Comparison of ENCODE assay signal across 20 mouse cellular contexts in the genomic region with DNA sequence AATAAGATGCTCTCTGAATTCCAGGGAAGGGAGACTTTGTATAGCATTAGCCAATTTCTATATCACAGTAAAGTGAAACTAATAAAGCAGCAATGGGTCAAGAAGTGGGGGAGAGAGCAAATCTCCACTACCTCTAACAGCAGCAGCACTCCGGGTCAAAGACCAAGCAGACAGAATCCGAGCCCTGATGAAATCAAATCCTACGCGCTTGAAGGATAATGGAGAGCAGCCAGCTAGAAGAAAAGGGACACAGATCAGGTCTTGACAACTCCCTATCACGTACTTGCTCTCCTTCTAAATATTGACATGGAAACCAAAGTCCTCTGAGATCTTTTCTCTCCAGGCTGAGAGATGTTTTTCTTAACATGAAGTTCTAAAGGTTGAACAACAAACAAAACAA.
A peak's percentile ranks its signal among the peaks of the same experiment; 100 is the strongest.
DNase-seq lines count a peak whose midpoint lies in the region; ATAC-seq and TF ChIP-seq lines count a peak whose summit lies in the region.
"Had no signal": no experiment of that assay in that cellular context is flagged by ENCODE, and none has a peak within 500 bp of the region (broad histone marks: within the 10 kb centered on the region; RNA-seq: fewer than 3 reads in every experiment).

No protein-coding gene starts in this region.

- no peak overlapping the region for H3K4me2 ChIP-seq in heart, embryonic 11.5 days
- no peak overlapping the region for H3K4me2 ChIP-seq in kidney, postnatal 0 days (ENCODE audit: low read length)
- H3K4me2 ChIP-seq: hindbrain, embryonic 12.5 days; liver, embryonic 12.5 days had no signal

- no peak overlapping the region for H3K4me3 ChIP-seq in heart, embryonic 10.5 days
- H3K4me3 ChIP-seq in heart, embryonic 11.5 days (ENCODE audit: low read depth, low read length): no peak overlapping the region
- no peak overlapping the region for H3K4me3 ChIP-seq in kidney, postnatal 0 days (replicated peaks; ENCODE audit: low read depth, low read length)
- H3K4me3 ChIP-seq: hindbrain, embryonic 12.5 days; limb, embryonic 10.5 days; liver, embryonic 12.5 days; midbrain, embryonic 10.5 days had no signal

- H3K27ac ChIP-seq in heart, embryonic 10.5 days: peak overlapping the region; percentile 59; the same call in 1 of the 2 replicates
- H3K27ac ChIP-seq in heart, embryonic 11.5 days (ENCODE audit: low read depth, low read length): no peak overlapping the region
- H3K27ac ChIP-seq in kidney, postnatal 0 days: no peak overlapping the region
- H3K27ac ChIP-seq: hindbrain, embryonic 12.5 days; limb, embryonic 10.5 days; liver, embryonic 12.5 days; midbrain, embryonic 10.5 days; stomach, postnatal 0 days had no signal

- no peaks in the 10 kb centered on the region for H3K9me3 ChIP-seq in heart, embryonic 10.5 days
- no peaks in the 10 kb centered on the region for H3K9me3 ChIP-seq in heart, embryonic 11.5 days (replicated peaks; ENCODE audit: control insufficient read depth, low read length)
- H3K9me3 ChIP-seq in kidney, postnatal 0 days (replicated peaks; ENCODE audit: low read length): no peaks in the 10 kb centered on the region
- H3K9me3 ChIP-seq: hindbrain, embryonic 12.5 days; limb, embryonic 10.5 days; liver, embryonic 12.5 days; midbrain, embryonic 10.5 days had no signal

- WGBS in heart, embryonic 10.5 days: 25% methylated on average over 5 of the region's 5 CpGs
- 21% methylated on average over 5 of the region's 5 CpGs for WGBS in heart, embryonic 11.5 days (ENCODE audit: insufficient replicate concordance)
- whole genome bisulfite sequencing in kidney, postnatal 0 days: 30% methylated on average over 5 of the region's 5 CpGs

- H3K4me1 ChIP-seq in heart, embryonic 10.5 days: peaks cover 34% of the 10 kb centered on the region
- peaks cover 14% of the 10 kb centered on the region; the same call in 1 of the 2 replicates for H3K4me1 ChIP-seq in heart, embryonic 11.5 days (ENCODE audit: control insufficient read depth, insufficient read depth, low read length)
- H3K4me1 ChIP-seq in kidney, postnatal 0 days (replicated peaks; ENCODE audit: insufficient read depth, low read length): 0 out of 2 replicates have a peak, but pooled peaks cover 6% of the 10 kb centered on the region
- H3K4me1 ChIP-seq: liver, embryonic 12.5 days had no signal

- H3K9ac ChIP-seq in heart, embryonic 11.5 days (ENCODE audit: low read depth, low read length): no peak overlapping the region
- H3K9ac ChIP-seq in kidney, postnatal 0 days (ENCODE audit: low read depth, low read length): no peak overlapping the region
- H3K9ac ChIP-seq: hindbrain, embryonic 12.5 days; liver, embryonic 12.5 days had no signal

- ATAC-seq in heart, embryonic 11.5 days (replicated peaks; ENCODE audit: insufficient number of reproducible peaks, low FRiP score, low TSS enrichment): no peak
- ATAC-seq in kidney, postnatal 0 days (replicated peaks; ENCODE audit: low FRiP score, low read depth): no peak
- ATAC-seq: liver, embryonic 12.5 days had no signal

- DNase-seq in embryo, embryonic 10.5 days (ENCODE audit: low spot score): peak; percentile 29
- DNase-seq in embryo, embryonic 9.5 days (ENCODE audit: extremely low spot score): no peak
- no peak for DNase-seq in heart, embryonic 10.5 days (ENCODE audit: low spot score)
- DNase-seq in kidney, postnatal 0 days (ENCODE audit: low spot score): peak; percentile 18
- DNase-seq in kidney, adult 8-10 months: no peak
- peak; percentile 71 for DNase-seq in gonadal fat pad, adult 2 months (ENCODE audit: low read depth)
- DNase-seq: cerebellum, adult 9-10 months; gastrocnemius, postnatal 14 days; kidney, adult 18-20 months; kidney, postnatal 36 days; lung, adult 2 months; lung, postnatal 4 days; right cerebral cortex, postnatal 4 days had no signal

- no peaks in the 10 kb centered on the region for H3K36me3 ChIP-seq in heart, embryonic 10.5 days
- H3K36me3 ChIP-seq in heart, embryonic 11.5 days (ENCODE audit: control insufficient read depth, insufficient read depth, low read length): no peaks in the 10 kb centered on the region
- H3K36me3 ChIP-seq in kidney, postnatal 0 days (ENCODE audit: insufficient read depth, low read length): no peaks in the 10 kb centered on the region
- H3K36me3 ChIP-seq: hindbrain, embryonic 12.5 days; limb, embryonic 10.5 days; liver, embryonic 12.5 days; midbrain, embryonic 10.5 days had no signal

- TF ChIP-seq CTCF in kidney, postnatal 0 days (IDR thresholded peaks at IDR 0.05; ENCODE audit: low read depth): no peak

- no peaks in the 10 kb centered on the region for H3K27me3 ChIP-seq in heart, embryonic 10.5 days (ENCODE audit: insufficient read depth, poor library complexity, severe bottlenecking)
- H3K27me3 ChIP-seq in heart, embryonic 11.5 days (ENCODE audit: control insufficient read depth, insufficient read depth, low read length): no peaks in the 10 kb centered on the region
- no peaks in the 10 kb centered on the region for H3K27me3 ChIP-seq in kidney, postnatal 0 days (ENCODE audit: insufficient read depth, low read length)
- H3K27me3 ChIP-seq: CH12.LX; hindbrain, embryonic 12.5 days; liver, embryonic 12.5 days had no signal

Comparison
In these comparisons a context has a peak if more than half of its experiments do, and no peak if none do; other contexts are left out.
1. DNase-seq: peak in embryo, embryonic 10.5 days (single experiment), kidney, postnatal 0 days (single experiment) and gonadal fat pad, adult 2 months (single experiment); none in embryo, embryonic 9.5 days (single experiment), heart, embryonic 10.5 days (single experiment) and kidney, adult 8-10 months (0 of 2).